Mouse (Mus musculus): ENCODE data around the gene Arpp21. TPM values are rescaled to one million over a fixed set of nuclear protein-coding genes. Genes with fewer than 3 reads are reported as not detected.
A peak's percentile ranks its signal among the peaks of the same experiment; 100 is the strongest.

Gene Arpp21
- polyA plus RNA-seq, 1 experiment from 2014 or later = 59.8 TPM

GRCm38 (mm10) chr9:112140658-112141057 lies 95.1 kb downstream of the Arpp21 start:
- Histone ChIP-seq H3K27me3 (ENCODE audit: control insufficient read depth, insufficient read depth, low read length) (no peaks in the 10 kb centered on the region), H3K4me2 (ENCODE audit: low read depth, low read length) (no peak overlapping the region), H3K27ac (ENCODE audit: low read depth, low read length) (no peak overlapping the region), H3K9me3 (ENCODE audit: control insufficient read depth, low read length) (no peaks in the 10 kb centered on the region), H3K4me1 (ENCODE audit: control insufficient read depth, insufficient read depth, low read length) (no peaks in the 10 kb centered on the region), H3K9ac (replicated peaks; ENCODE audit: low read depth, low read length) (no peak overlapping the region), H3K36me3 (ENCODE audit: control insufficient read depth, insufficient read depth, low read length) (no peaks in the 10 kb centered on the region), H3K4me3 (ENCODE audit: low read depth, low read length) (no peak overlapping the region)
- 90% methylated on average over 8 of the region's 8 CpGs for WGBS
- ATAC-seq (ENCODE audit: low read depth) = no peak

DNA sequence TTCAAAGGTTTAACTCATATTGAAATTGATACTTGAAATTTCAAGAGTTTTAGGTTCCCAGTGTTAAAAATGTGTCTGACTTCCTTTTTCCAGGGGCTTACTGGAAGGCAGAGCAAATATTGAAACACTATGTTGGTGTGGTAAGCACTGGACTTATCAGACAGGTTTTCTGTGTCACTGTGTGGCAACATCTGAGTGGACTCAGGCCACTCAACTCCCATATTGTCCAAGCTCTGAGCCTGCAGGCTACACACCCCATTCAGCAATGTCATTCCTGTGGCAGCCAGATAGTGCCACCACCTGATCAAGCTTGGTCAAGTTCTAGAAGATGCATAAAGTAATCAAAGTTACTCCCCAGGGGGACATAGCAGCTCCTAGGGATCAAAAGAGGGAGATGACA lies 97.9 kb downstream of the Arpp21 start:
- no peak for ATAC-seq (ENCODE audit: low read depth)
- Histone ChIP-seq H3K4me1 (ENCODE audit: control insufficient read depth, insufficient read depth, low read length) (no peaks in the 10 kb centered on the region), H3K36me3 (ENCODE audit: control insufficient read depth, insufficient read depth, low read length) (no peaks in the 10 kb centered on the region), H3K4me3 (ENCODE audit: low read depth, low read length) (no peak overlapping the region), H3K4me2 (ENCODE audit: low read depth, low read length) (no peak overlapping the region), H3K9ac (replicated peaks; ENCODE audit: low read depth, low read length) (no peak overlapping the region), H3K27me3 (ENCODE audit: control insufficient read depth, insufficient read depth, low read length) (no peaks in the 10 kb centered on the region), H3K9me3 (ENCODE audit: control insufficient read depth, low read length) (no peaks in the 10 kb centered on the region), H3K27ac (ENCODE audit: low read depth, low read length) (no peak overlapping the region)

GRCm38 (mm10) chr9:112130812-112131211 lies 104.9 kb downstream of the Arpp21 start:
- H3K27ac ChIP-seq (ENCODE audit: low read depth, low read length) = no peak overlapping the region
- H3K27me3 ChIP-seq (ENCODE audit: control insufficient read depth, insufficient read depth, low read length) = no peaks in the 10 kb centered on the region
- no peaks in the 10 kb centered on the region; the same call in 1 of the 2 replicates for H3K36me3 ChIP-seq (ENCODE audit: control insufficient read depth, insufficient read depth, low read length)
- H3K4me3 ChIP-seq (ENCODE audit: low read depth, low read length) = no peak overlapping the region
- H3K9me3 ChIP-seq (ENCODE audit: control insufficient read depth, low read length) = no peaks in the 10 kb centered on the region
- H3K4me2 ChIP-seq (ENCODE audit: low read depth, low read length) = no peak overlapping the region
- 59% methylated on average over 3 of the region's 3 CpGs for WGBS
- ATAC-seq (ENCODE audit: low read depth) = no peak
- H3K9ac ChIP-seq (replicated peaks; ENCODE audit: low read depth, low read length) = no peak overlapping the region
- H3K4me1 ChIP-seq (ENCODE audit: control insufficient read depth, insufficient read depth, low read length) = no peaks in the 10 kb centered on the region

GRCm38 (mm10) chr9:112124667-112125066 lies 111.1 kb downstream of the Arpp21 start:
- Histone ChIP-seq H3K9me3 (ENCODE audit: control insufficient read depth, low read length) (no peaks in the 10 kb centered on the region), H3K27me3 (ENCODE audit: control insufficient read depth, insufficient read depth, low read length) (no peaks in the 10 kb centered on the region), H3K4me2 (ENCODE audit: low read depth, low read length) (no peak overlapping the region), H3K27ac (ENCODE audit: low read depth, low read length) (no peak overlapping the region), H3K4me3 (ENCODE audit: low read depth, low read length) (no peak overlapping the region), H3K36me3 (ENCODE audit: control insufficient read depth, insufficient read depth, low read length) (peaks cover 4% of the 10 kb centered on the region; the same call in 1 of the 2 replicates), H3K4me1 (ENCODE audit: control insufficient read depth, insufficient read depth, low read length) (peaks cover 3% of the 10 kb centered on the region; the same call in 1 of the 2 replicates), H3K9ac (replicated peaks; ENCODE audit: low read depth, low read length) (no peak overlapping the region)
- 37% methylated on average over 10 of the region's 10 CpGs for WGBS
- ATAC-seq (ENCODE audit: low read depth) = peak; percentile 60; the same call in 1 of the 2 replicates

- Histone ChIP-seq H3K36me3 (ENCODE audit: control insufficient read depth, insufficient read depth, low read length) (peaks cover 4% of the 10 kb centered on the region; the same call in 1 of the 2 replicates), H3K4me2 (ENCODE audit: low read depth, low read length) (no peak overlapping the region), H3K4me3 (ENCODE audit: low read depth, low read length) (no peak overlapping the region), H3K27me3 (ENCODE audit: control insufficient read depth, insufficient read depth, low read length) (no peaks in the 10 kb centered on the region), H3K4me1 (ENCODE audit: control insufficient read depth, insufficient read depth, low read length) (peaks cover 7% of the 10 kb centered on the region; the same call in 1 of the 2 replicates), H3K9ac (replicated peaks; ENCODE audit: low read depth, low read length) (no peak overlapping the region), H3K9me3 (ENCODE audit: control insufficient read depth, low read length) (no peaks in the 10 kb centered on the region), H3K27ac (ENCODE audit: low read depth, low read length) (no peak overlapping the region)
- WGBS = 66% methylated on average over 4 of the region's 4 CpGs
- ATAC-seq (ENCODE audit: low read depth) = no peak
Measured at GRCm38 (mm10) chr9:112124184-112124583, 111.6 kb downstream of the Arpp21 start.

- H3K9me3 ChIP-seq (ENCODE audit: control insufficient read depth, low read length) = no peaks in the 10 kb centered on the region
- ATAC-seq (ENCODE audit: low read depth) = peak; percentile 45
- WGBS = 30% methylated on average over 6 of the region's 6 CpGs
Measured at GRCm38 (mm10) chr9:112123421-112123828, 112.3 kb downstream of the Arpp21 start.

DNA sequence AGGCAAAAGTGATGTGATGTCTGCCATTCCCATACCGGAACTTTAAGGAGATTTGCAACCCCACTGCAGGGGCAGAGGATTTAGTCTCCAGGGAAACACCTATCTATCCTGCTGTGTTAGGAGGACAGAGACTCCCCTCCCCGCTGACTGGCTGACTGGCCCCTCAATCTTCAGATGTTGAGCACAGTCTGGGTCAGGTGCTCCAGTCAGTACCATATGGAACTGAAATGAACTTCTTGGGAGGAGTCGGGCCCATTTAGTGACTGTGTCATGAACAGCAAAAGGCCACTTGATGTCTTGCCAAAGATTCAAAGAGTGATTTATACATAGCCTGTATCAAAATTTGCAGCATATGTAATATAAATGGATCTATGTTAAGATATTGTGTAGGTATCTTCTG lies 116.2 kb downstream of the Arpp21 start:
- Histone ChIP-seq H3K9me3 (ENCODE audit: control insufficient read depth, low read length) (no peaks in the 10 kb centered on the region), H3K9ac (replicated peaks; ENCODE audit: low read depth, low read length) (no peak overlapping the region), H3K27me3 (ENCODE audit: control insufficient read depth, insufficient read depth, low read length) (no peaks in the 10 kb centered on the region), H3K4me2 (ENCODE audit: low read depth, low read length) (no peak overlapping the region), H3K4me1 (ENCODE audit: control insufficient read depth, insufficient read depth, low read length) (peaks cover 21% of the 10 kb centered on the region; the same call in 1 of the 2 replicates), H3K27ac (ENCODE audit: low read depth, low read length) (no peak overlapping the region), H3K4me3 (ENCODE audit: low read depth, low read length) (no peak overlapping the region), H3K36me3 (ENCODE audit: control insufficient read depth, insufficient read depth, low read length) (0 out of 2 replicates have a peak, but pooled peaks cover 4% of the 10 kb centered on the region)
- no peak for ATAC-seq (ENCODE audit: low read depth)
- WGBS = 35% methylated on average over 3 of the region's 3 CpGs

More at GRCm38 (mm10) chr9:112123421-112123828, 112.3 kb downstream of the Arpp21 start:
- Histone ChIP-seq H3K27me3 (ENCODE audit: control insufficient read depth, insufficient read depth, low read length) (no peaks in the 10 kb centered on the region), H3K4me2 (ENCODE audit: low read depth, low read length) (no peak overlapping the region), H3K27ac (ENCODE audit: low read depth, low read length) (no peak overlapping the region), H3K36me3 (ENCODE audit: control insufficient read depth, insufficient read depth, low read length) (peaks cover 4% of the 10 kb centered on the region; the same call in 1 of the 2 replicates), H3K9ac (replicated peaks; ENCODE audit: low read depth, low read length) (no peak overlapping the region), H3K4me1 (ENCODE audit: control insufficient read depth, insufficient read depth, low read length) (peaks cover 14% of the 10 kb centered on the region; the same call in 1 of the 2 replicates), H3K4me3 (ENCODE audit: low read depth, low read length) (no peak overlapping the region)

GRCm38 (mm10) chr9:112119106-112119433 lies 116.7 kb downstream of the Arpp21 start:
- H3K9ac ChIP-seq (replicated peaks; ENCODE audit: low read depth, low read length) = no peak overlapping the region
- peak; percentile 41; the same call in 1 of the 2 replicates for ATAC-seq (ENCODE audit: low read depth)

GRCm38 (mm10) chr9:112118411-112119105 lies 117.2 kb downstream of the Arpp21 start:
- Histone ChIP-seq H3K27me3 (ENCODE audit: control insufficient read depth, insufficient read depth, low read length) (no peaks in the 10 kb centered on the region), H3K36me3 (ENCODE audit: control insufficient read depth, insufficient read depth, low read length) (0 out of 2 replicates have a peak, but pooled peaks cover 2% of the 10 kb centered on the region), H3K9ac (replicated peaks; ENCODE audit: low read depth, low read length) (no peak overlapping the region), H3K4me3 (ENCODE audit: low read depth, low read length) (0 out of 2 replicates have a peak overlapping the region, but pooled peaks have one; percentile 0), H3K4me2 (ENCODE audit: low read depth, low read length) (peak overlapping the region; percentile 37), H3K27ac (ENCODE audit: low read depth, low read length) (peak overlapping the region; percentile 60; the same call in 1 of the 2 replicates), H3K9me3 (ENCODE audit: control insufficient read depth, low read length) (no peaks in the 10 kb centered on the region), H3K4me1 (ENCODE audit: control insufficient read depth, insufficient read depth, low read length) (peaks cover 20% of the 10 kb centered on the region; the same call in 1 of the 2 replicates)
- peak; percentile 78; the same call in 1 of the 2 replicates for ATAC-seq (ENCODE audit: low read depth)
- 3% methylated on average over 22 of the region's 22 CpGs for WGBS

More at GRCm38 (mm10) chr9:112119106-112119433, 116.7 kb downstream of the Arpp21 start:
- Histone ChIP-seq H3K27ac (ENCODE audit: low read depth, low read length) (peak overlapping the region; percentile 55; the same call in 1 of the 2 replicates), H3K27me3 (ENCODE audit: control insufficient read depth, insufficient read depth, low read length) (no peaks in the 10 kb centered on the region), H3K4me1 (ENCODE audit: control insufficient read depth, insufficient read depth, low read length) (peaks cover 21% of the 10 kb centered on the region; the same call in 1 of the 2 replicates), H3K4me3 (ENCODE audit: low read depth, low read length) (no peak overlapping the region), H3K4me2 (ENCODE audit: low read depth, low read length) (peak overlapping the region; percentile 16; the same call in 1 of the 2 replicates), H3K9me3 (ENCODE audit: control insufficient read depth, low read length) (no peaks in the 10 kb centered on the region), H3K36me3 (ENCODE audit: control insufficient read depth, insufficient read depth, low read length) (0 out of 2 replicates have a peak, but pooled peaks cover 4% of the 10 kb centered on the region)
- WGBS = 27% methylated on average over 7 of the region's 7 CpGs

Data from neural tube, embryonic 14.5 days (tissue).